Mouse (Mus musculus): ENCODE data around the gene B3gnt9. TPM values are rescaled to one million over a fixed set of nuclear protein-coding genes. Genes with fewer than 3 reads are reported as not detected.

B3gnt9 gene
- total and polyA plus RNA-seq, 3 experiments = 0.57 to 4.1 (median 0.66) TPM

- TF ChIP-seq ZNF384 (IDR thresholded peaks at IDR 0.05; ENCODE audit: low read depth, low read length) (no peak), SMC3 (IDR thresholded peaks at IDR 0.05; ENCODE audit: low read depth, low read length) (peak; percentile 53), NELFE (IDR thresholded peaks at IDR 0.05; ENCODE audit: low read depth, low read length) (no peak; the same call in 1 of the 2 replicates), EP300 (IDR thresholded peaks at IDR 0.05; ENCODE audit: low read length) (peak; percentile 27), KAT2A (IDR thresholded peaks at IDR 0.05; ENCODE audit: insufficient replicate concordance, low read length) (no peak)
Measured at GRCm38 (mm10) chr8:105259721-105260320, 4.9 kb upstream of the B3gnt9 start (continued).

GRCm38 (mm10) chr8:105258911-105259720 lies 4.2 kb upstream of the B3gnt9 start:
- Histone ChIP-seq H3K4me1 (ENCODE audit: control insufficient read depth in 1 of 2, insufficient read depth in 2 of 2) (peaks cover 12 to 43% of the 10 kb centered on the region in 2 experiments), H3K79me2 (replicated peaks; ENCODE audit: control insufficient read depth, extremely low read depth, insufficient read depth, poor library complexity, severe bottlenecking) (no peaks in the 10 kb centered on the region), H3K27ac (ENCODE audit: insufficient read depth, low read depth) (no peak overlapping the region), H3K9ac (ENCODE audit: insufficient read depth, low read depth) (no peak overlapping the region), H3K9me3 (replicated peaks; ENCODE audit: low read length) (peaks cover 4% of the 10 kb centered on the region), H3K4me3 (replicated peaks in 1 of 3; ENCODE audit: low read depth in 2 of 3, low read length in 2 of 3, poor library complexity in 1 of 3) (no peak overlapping the region), H3K4me2 (ENCODE audit: insufficient read depth, low read depth, poor library complexity, severe bottlenecking) (no peak overlapping the region), H3K27me3 (replicated peaks) (no peaks in the 10 kb centered on the region), H3K36me3 (replicated peaks in 1 of 2; ENCODE audit: control insufficient read depth in 1 of 2, insufficient read depth in 1 of 2, low read length in 1 of 2) (peaks cover 15 to 53% of the 10 kb centered on the region in 2 experiments)
- TF ChIP-seq SIN3A (IDR thresholded peaks at IDR 0.05; ENCODE audit: low read length) (no peak), ZNF384 (IDR thresholded peaks at IDR 0.05; ENCODE audit: low read depth, low read length) (no peak), JUN (IDR thresholded peaks at IDR 0.05; ENCODE audit: insufficient read depth, low read depth, low read length) (no peak), SMC3 (IDR thresholded peaks at IDR 0.05; ENCODE audit: low read depth, low read length) (no peak), MAX (IDR thresholded peaks at IDR 0.05; ENCODE audit: low read length) (no peak), USF2 (conservative IDR thresholded peaks at IDR 0.05; ENCODE audit: low read depth, low read length) (no peak), CTCF (conservative IDR thresholded peaks at IDR 0.05 in 1 of 2, IDR thresholded peaks at IDR 0.05 in 1 of 2; ENCODE audit: low read depth in 2 of 2, low read length in 2 of 2) (no peak), RAD21 (IDR thresholded peaks at IDR 0.05; ENCODE audit: low read depth, low read length) (no peak), CHD2 (IDR thresholded peaks at IDR 0.05; ENCODE audit: low read length) (no peak), NRF1 (IDR thresholded peaks at IDR 0.05; ENCODE audit: low read depth, low read length) (no peak), MAZ (IDR thresholded peaks at IDR 0.05; ENCODE audit: low read depth, low read length) (no peak), TCF12 (IDR thresholded peaks at IDR 0.05; ENCODE audit: low read depth, low read length) (no peak), EP300 (IDR thresholded peaks at IDR 0.05; ENCODE audit: low read length) (no peak), MEF2A (IDR thresholded peaks at IDR 0.05; ENCODE audit: borderline replicate concordance, low read depth, low read length) (no peak), GABPA (IDR thresholded peaks at IDR 0.05; ENCODE audit: insufficient replicate concordance, low read depth, low read length) (no peak), CHD1 (IDR thresholded peaks at IDR 0.05; ENCODE audit: low read depth, low read length) (no peak), MXI1 (IDR thresholded peaks at IDR 0.05; ENCODE audit: low read depth, low read length) (no peak), UBTF (IDR thresholded peaks at IDR 0.05; ENCODE audit: low read depth, low read length) (no peak), HCFC1 (IDR thresholded peaks at IDR 0.05; ENCODE audit: low read depth, low read length) (no peak), TBP (conservative IDR thresholded peaks at IDR 0.05; ENCODE audit: low read depth, low read length) (no peak)
- DNase-seq (ENCODE audit: extremely low read depth) = no peak
- dilution Hi-C loops (cut with MboI; ENCODE audit: extremely low pct_ligation_motif_present, extremely low pct_unique_long_range_greater_than_20kb, low sequenced_read_pairs) = no loop called here
- in situ Hi-C loops (cut with MboI; ENCODE audit: low pct_ligation_motif_present, low pct_unique_long_range_greater_than_20kb, low sequenced_read_pairs) = loop anchor here (5.0 kb wide), 1 partner anchor 33 kb away; no protein-coding TSS in a partner anchor
